21 mouse cellular contexts compared by ENCODE assay signal in genomic region chr12:58924996-58925395, GRCm38 (mm10).
"Had no signal": no experiment of that assay in that cellular context is flagged by ENCODE, and none has a peak within 500 bp of the region (broad histone marks: within the 10 kb centered on the region; RNA-seq: fewer than 3 reads in every experiment).

No protein-coding gene starts in this region.

- H3K36me3 ChIP-seq: kidney, embryonic 15.5 days; limb, embryonic 10.5 days; limb, embryonic 13.5 days; liver, embryonic 12.5 days; liver, embryonic 15.5 days; lung, embryonic 15.5 days had no signal

- H3K27me3 ChIP-seq: kidney, embryonic 15.5 days; limb, embryonic 13.5 days; liver, embryonic 12.5 days; liver, embryonic 15.5 days; lung, embryonic 15.5 days had no signal

- H3K4me3 ChIP-seq: kidney, embryonic 15.5 days; limb, embryonic 10.5 days; limb, embryonic 13.5 days; liver, embryonic 12.5 days; liver, embryonic 15.5 days; lung, embryonic 15.5 days had no signal

- DNase-seq: kidney, adult 11 months; kidney, adult 8-10 months; kidney, postnatal 10 days; kidney, postnatal 36 days; liver; lung, adult 18-20 months; lung, postnatal 14 days; lung, postnatal 4 days; midbrain, embryonic 14.5 days; right cerebral cortex, adult 18-20 months; right cerebral cortex, postnatal 14 days; right cerebral cortex, postnatal 4 days; thymus, adult 2 months; thymus, postnatal 25 days had no signal

- H3K27ac ChIP-seq: kidney, embryonic 15.5 days; limb, embryonic 10.5 days; limb, embryonic 13.5 days; liver, embryonic 12.5 days; liver, embryonic 15.5 days; lung, embryonic 15.5 days; stomach, postnatal 0 days had no signal

- H3K4me1 ChIP-seq: kidney, embryonic 15.5 days; limb, embryonic 10.5 days; limb, embryonic 13.5 days; liver, embryonic 12.5 days; liver, embryonic 15.5 days; lung, embryonic 15.5 days had no signal
